Mouse (Mus musculus) hindbrain, embryonic 13.5 days (tissue): ENCODE results near the gene Cd37. TPM values are rescaled to one million over a fixed set of nuclear protein-coding genes. Genes with fewer than 3 reads are reported as not detected.

ENCODE experiments used
- ATAC-seq: fragments of 200-750 bp; cut with Nextera tagmentation; 2 replicates; pipeline ENCODE4 v1.8.0; 2017; ENCODE audit warnings: moderate TSS enrichment; ENCODE audit not compliant: low FRiP score
- H3K27ac ChIP-seq: fragments of 300-500 bp; sonication (generic); 2 replicates; pipeline ENCODE4 v1.5.1; 2015; ENCODE audit warnings: inconsistent platforms, mild to moderate bottlenecking, moderate library complexity
- H3K27me3 ChIP-seq: fragments of 300-500 bp; sonication (generic); 2 replicates; pipeline ENCODE4 v1.6.1; 2015; ENCODE audit warnings: mild to moderate bottlenecking, inconsistent platforms
- H3K36me3 ChIP-seq: fragments of 300-500 bp; sonication (generic); 2 replicates; pipeline ENCODE4 v1.6.1; 2015; ENCODE audit warnings: mild to moderate bottlenecking, inconsistent platforms
- H3K4me1 ChIP-seq: fragments of 300-500 bp; sonication (generic); replicated peaks from 2 replicates; pipeline ENCODE4 v1.6.1; 2015; ENCODE audit warnings: inconsistent platforms
- H3K4me2 ChIP-seq: fragments of 300-500 bp; sonication (generic); 2 replicates; pipeline ENCODE4 v1.6.1; 2015; ENCODE audit warnings: inconsistent platforms, mild to moderate bottlenecking, moderate library complexity
- H3K4me3 ChIP-seq: fragments of 300-500 bp; sonication (generic); 2 replicates; pipeline ENCODE4 v1.5.1; 2015; ENCODE audit warnings: mild to moderate bottlenecking, inconsistent platforms
- H3K9ac ChIP-seq: fragments of 300-500 bp; sonication (generic); 2 replicates; pipeline ENCODE4 v1.6.1; 2015; ENCODE audit warnings: mild to moderate bottlenecking, inconsistent platforms
- H3K9me3 ChIP-seq: fragments of 300-500 bp; sonication (generic); 2 replicates; pipeline ENCODE4 v1.6.1; 2016; ENCODE audit warnings: inconsistent platforms
- WGBS: fragments of 180-500 bp; shearing (Covaris S2); methylation state at CpG from one replicate; pipeline ENCODE4 v1.1.7; 2015; 5-methylcytosine and 5-hydroxymethylcytosine counted together
- polyA plus RNA-seq: library from polyadenylated mRNA; unstranded; fragments of >200 nt; fragmentation: Nextera tagmentation; extraction: Ambion mirVana; gene quantifications from 2 replicates; pipeline ENCODE4 v1.2.1, GENCODE M21; 2015

Cd37 gene
- polyA plus RNA-seq, 1 experiment from 2014 or later = 0.96 TPM

- Histone ChIP-seq H3K4me3 (peak within 1 kb of the TSS; percentile 55), H3K27ac (peak within 1 kb of the TSS; percentile 86), H3K9ac (peak within 1 kb of the TSS; percentile 84), H3K27me3 (peaks cover 21% of the 10 kb centered on the region), H3K9me3 (no peaks in the 10 kb centered on the region), H3K4me1 (peaks cover 38% of the 10 kb centered on the region), H3K4me2 (peak within 1 kb of the TSS; percentile 72), H3K36me3 (peaks cover 7% of the 10 kb centered on the region)
- under 1% methylated on average over 55 of the region's 55 CpGs for WGBS
- ATAC-seq = peak; percentile 67
These were observed 23.1 kb downstream of the Cd37 start, which contains the start of gene Tead2 for GRCm38 (mm10) chr7:45215673-45216441. TSS of gene Tead2 (plus strand) at chr7:45215753.

- no peak for ATAC-seq
- H3K9me3 ChIP-seq = no peaks in the 10 kb centered on the region
- no peaks in the 10 kb centered on the region for H3K36me3 ChIP-seq
- H3K4me1 ChIP-seq = peaks cover 31% of the 10 kb centered on the region
- H3K9ac ChIP-seq = no peak overlapping the region
- H3K4me3 ChIP-seq = no peak overlapping the region
- no peak overlapping the region for H3K4me2 ChIP-seq
- peaks cover 41% of the 10 kb centered on the region for H3K27me3 ChIP-seq
- 60% methylated on average over 5 of the region's 5 CpGs for WGBS
- H3K27ac ChIP-seq = no peak overlapping the region
These were observed 25.2 kb downstream of the Cd37 start for GRCm38 (mm10) chr7:45213708-45214107.

- Histone ChIP-seq H3K9ac (no peak overlapping the region), H3K27ac (no peak overlapping the region), H3K4me2 (no peak overlapping the region), H3K4me3 (no peak overlapping the region), H3K9me3 (no peaks in the 10 kb centered on the region), H3K36me3 (no peaks in the 10 kb centered on the region), H3K27me3 (peaks cover 41% of the 10 kb centered on the region), H3K4me1 (peaks cover 19% of the 10 kb centered on the region)
- 74% methylated on average over 7 of the region's 7 CpGs for WGBS
- no peak for ATAC-seq
These were observed 26.6 kb downstream of the Cd37 start for GRCm38 (mm10) chr7:45212356-45212755.

GRCm38 (mm10) chr7:45211851-45212251 lies 27.1 kb downstream of the Cd37 start, which contains the start of gene Dkkl1:
TSS of gene Dkkl1 (minus strand) at chr7:45212147.
- H3K27me3 ChIP-seq = peaks cover 41% of the 10 kb centered on the region
- no peaks in the 10 kb centered on the region for H3K9me3 ChIP-seq
- H3K36me3 ChIP-seq = no peaks in the 10 kb centered on the region
- 0 out of 2 replicates have a peak within 1 kb of the TSS, but pooled peaks have one; percentile 5 for H3K4me3 ChIP-seq
- ATAC-seq = no peak
- H3K9ac ChIP-seq = no peak within 1 kb of the TSS
- H3K4me2 ChIP-seq = peak within 1 kb of the TSS; percentile 21; the same call in 1 of the 2 replicates
- 6% methylated on average over 17 of the region's 17 CpGs for WGBS
- H3K27ac ChIP-seq = no peak within 1 kb of the TSS
- peaks cover 14% of the 10 kb centered on the region for H3K4me1 ChIP-seq

GRCm38 (mm10) chr7:45211070-45211469 lies 27.8 kb downstream of the Cd37 start:
- Histone ChIP-seq H3K4me3 (no peak overlapping the region), H3K27ac (no peak overlapping the region), H3K9me3 (no peaks in the 10 kb centered on the region), H3K4me2 (no peak overlapping the region), H3K36me3 (no peaks in the 10 kb centered on the region), H3K4me1 (peaks cover 6% of the 10 kb centered on the region), H3K9ac (no peak overlapping the region), H3K27me3 (peaks cover 43% of the 10 kb centered on the region)
- ATAC-seq = no peak
- WGBS = 80% methylated on average over 10 of the region's 10 CpGs

GRCm38 (mm10) chr7:45208260-45208659 lies 30.7 kb downstream of the Cd37 start:
- Histone ChIP-seq H3K9me3 (no peaks in the 10 kb centered on the region), H3K27ac (no peak overlapping the region), H3K9ac (no peak overlapping the region), H3K36me3 (no peaks in the 10 kb centered on the region), H3K4me3 (no peak overlapping the region), H3K4me2 (no peak overlapping the region), H3K4me1 (peaks cover 5% of the 10 kb centered on the region; the same call in 1 of the 2 replicates), H3K27me3 (peaks cover 44% of the 10 kb centered on the region)
- ATAC-seq = no peak
- WGBS = 82% methylated on average over 6 of the region's 6 CpGs

- H3K27ac ChIP-seq = peak within 1 kb of the TSS; percentile 88
- H3K4me3 ChIP-seq = peak within 1 kb of the TSS; percentile 47
- peak within 1 kb of the TSS; percentile 62 for H3K4me2 ChIP-seq
- H3K4me1 ChIP-seq = peaks cover 5% of the 10 kb centered on the region; the same call in 1 of the 2 replicates
- WGBS = 8% methylated on average over 44 of the region's 44 CpGs
- peak within 1 kb of the TSS; percentile 69 for H3K9ac ChIP-seq
- H3K9me3 ChIP-seq = no peaks in the 10 kb centered on the region
- H3K36me3 ChIP-seq = no peaks in the 10 kb centered on the region
- peak; percentile 97 for ATAC-seq
- peaks cover 20% of the 10 kb centered on the region for H3K27me3 ChIP-seq
These were observed 34.4 kb downstream of the Cd37 start, which contains the start of gene Ccdc155 for GRCm38 (mm10) chr7:45204380-45205143. TSS of gene Ccdc155 (minus strand) at chr7:45204892.

- no peak overlapping the region for H3K9ac ChIP-seq
- no peak overlapping the region for H3K4me3 ChIP-seq
- no peak overlapping the region for H3K27ac ChIP-seq
- no peaks in the 10 kb centered on the region for H3K36me3 ChIP-seq
- 67% methylated on average over 10 of the region's 10 CpGs for WGBS
- H3K9me3 ChIP-seq = no peaks in the 10 kb centered on the region
- peaks cover 13% of the 10 kb centered on the region for H3K27me3 ChIP-seq
- no peak for ATAC-seq
- H3K4me1 ChIP-seq = peaks cover 10% of the 10 kb centered on the region; the same call in 1 of the 2 replicates
- no peak overlapping the region for H3K4me2 ChIP-seq
These were observed 36.3 kb downstream of the Cd37 start for GRCm38 (mm10) chr7:45202654-45203053.

- Histone ChIP-seq H3K27ac (no peak overlapping the region), H3K4me1 (peaks cover 6% of the 10 kb centered on the region; the same call in 1 of the 2 replicates), H3K9me3 (no peaks in the 10 kb centered on the region), H3K9ac (0 out of 2 replicates have a peak overlapping the region, but pooled peaks have one; percentile 6), H3K27me3 (peaks cover 27% of the 10 kb centered on the region), H3K36me3 (no peaks in the 10 kb centered on the region), H3K4me3 (no peak overlapping the region), H3K4me2 (no peak overlapping the region)
- no peak for ATAC-seq
- WGBS = 83% methylated on average over 11 of the region's 11 CpGs
These were observed 40.0 kb downstream of the Cd37 start for GRCm38 (mm10) chr7:45198961-45199360.

- H3K27ac ChIP-seq = no peak overlapping the region
- H3K9me3 ChIP-seq = no peaks in the 10 kb centered on the region
- no peak overlapping the region for H3K4me3 ChIP-seq
- peaks cover 5% of the 10 kb centered on the region; the same call in 1 of the 2 replicates for H3K4me1 ChIP-seq
- peak; percentile 62; the same call in 1 of the 2 replicates for ATAC-seq
- no peak overlapping the region for H3K4me2 ChIP-seq
- H3K36me3 ChIP-seq = no peaks in the 10 kb centered on the region
- peaks cover 26% of the 10 kb centered on the region for H3K27me3 ChIP-seq
- WGBS = 14% methylated on average over 5 of the region's 5 CpGs
- H3K9ac ChIP-seq = no peak overlapping the region
These were observed 40.5 kb downstream of the Cd37 start for GRCm38 (mm10) chr7:45198435-45198834.

- H3K9me3 ChIP-seq = no peaks in the 10 kb centered on the region
- 75% methylated on average over 5 of the region's 5 CpGs for WGBS
- ATAC-seq = no peak
- no peak overlapping the region for H3K4me2 ChIP-seq
- peaks cover 22% of the 10 kb centered on the region for H3K27me3 ChIP-seq
- H3K4me3 ChIP-seq = no peak overlapping the region
- H3K9ac ChIP-seq = peak overlapping the region; percentile 40; the same call in 1 of the 2 replicates
- H3K4me1 ChIP-seq = peaks cover 7% of the 10 kb centered on the region
- no peak overlapping the region for H3K27ac ChIP-seq
- H3K36me3 ChIP-seq = no peaks in the 10 kb centered on the region
These were observed 41.9 kb downstream of the Cd37 start for GRCm38 (mm10) chr7:45196994-45197393.

- no peak overlapping the region for H3K4me2 ChIP-seq
- no peak overlapping the region for H3K9ac ChIP-seq
- no peak overlapping the region for H3K27ac ChIP-seq
- no peak for ATAC-seq
- 85% methylated on average over 4 of the region's 4 CpGs for WGBS
- peaks cover 12% of the 10 kb centered on the region for H3K4me1 ChIP-seq
- no peaks in the 10 kb centered on the region for H3K36me3 ChIP-seq
- H3K4me3 ChIP-seq = no peak overlapping the region
- no peaks in the 10 kb centered on the region for H3K9me3 ChIP-seq
- H3K27me3 ChIP-seq = peaks cover 22% of the 10 kb centered on the region
These were observed 42.8 kb downstream of the Cd37 start for GRCm38 (mm10) chr7:45196176-45196535.
